Mouse (Mus musculus) thymus, adult 18-20 months (tissue): ENCODE results near the gene Ints5.
A peak's percentile ranks its signal among the peaks of the same experiment; 100 is the strongest.
"Not testable (repeated sequence)": the region's sequence is repeated elsewhere in the genome, so short reads cannot be mapped to it uniquely, and the experiment has no call there.

ENCODE experiments used
- DNase-seq, 2 experiments: peaks; one replicate each; pipeline ENCODE4 v3.0.0; 2022; ENCODE audit warnings: mixed read lengths in 2 of 2

The Ints5 gene

DNA sequence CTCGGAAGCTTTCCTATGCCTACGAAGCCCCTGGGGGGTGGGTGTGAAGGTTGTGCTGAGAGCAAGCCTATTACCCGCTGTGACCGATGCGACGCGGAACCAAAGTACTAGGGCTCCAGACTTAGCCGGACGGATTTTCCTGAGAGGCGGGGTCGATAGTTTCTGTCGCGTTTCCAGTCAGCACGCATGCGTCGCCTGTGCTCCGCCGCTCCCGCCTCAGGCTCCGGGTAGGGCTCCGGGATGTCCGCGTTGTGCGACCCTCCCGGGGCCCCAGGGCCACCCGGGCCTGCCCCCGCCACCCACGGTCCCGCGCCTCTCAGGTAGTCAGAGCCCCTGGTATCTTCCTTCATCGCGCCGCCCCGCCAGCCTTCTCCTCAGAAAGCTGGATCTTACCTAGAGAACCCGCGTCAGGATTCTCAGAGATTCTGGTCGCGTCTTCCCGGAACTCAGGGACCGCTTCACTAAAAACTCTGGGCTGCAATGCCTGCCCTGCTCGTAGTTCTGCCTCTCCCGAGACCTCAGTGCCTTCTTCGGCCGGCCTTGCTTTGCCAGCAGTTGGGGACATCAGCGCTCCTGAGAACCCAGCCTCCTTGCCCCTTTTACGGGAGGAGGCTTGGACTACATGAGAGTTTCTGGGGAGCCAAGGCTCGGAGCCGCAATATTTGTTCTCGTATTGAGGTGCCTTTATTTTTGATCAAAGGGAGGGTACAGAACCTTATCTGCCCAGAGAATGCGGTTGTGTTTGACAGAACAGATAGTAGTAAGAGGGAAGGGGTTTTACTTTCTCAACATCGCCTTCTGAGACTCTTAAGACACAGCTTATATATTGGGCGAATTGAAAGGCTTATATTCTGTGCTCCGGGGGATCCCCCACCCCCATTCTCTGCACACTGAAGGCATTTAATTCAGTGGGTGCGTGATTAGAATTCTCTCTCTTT lies at the start of gene Ints5:
Ints5 (plus strand) TSS at position 177 of the 938 bp plus-strand sequence.
- DNase-seq = peak; percentile 68 to 79

GRCm38 (mm10) chr19:8844371-8845129 lies 48.3 kb upstream of the Ints5 start:
- peak; percentile 18 to 45 for DNase-seq

DNA sequence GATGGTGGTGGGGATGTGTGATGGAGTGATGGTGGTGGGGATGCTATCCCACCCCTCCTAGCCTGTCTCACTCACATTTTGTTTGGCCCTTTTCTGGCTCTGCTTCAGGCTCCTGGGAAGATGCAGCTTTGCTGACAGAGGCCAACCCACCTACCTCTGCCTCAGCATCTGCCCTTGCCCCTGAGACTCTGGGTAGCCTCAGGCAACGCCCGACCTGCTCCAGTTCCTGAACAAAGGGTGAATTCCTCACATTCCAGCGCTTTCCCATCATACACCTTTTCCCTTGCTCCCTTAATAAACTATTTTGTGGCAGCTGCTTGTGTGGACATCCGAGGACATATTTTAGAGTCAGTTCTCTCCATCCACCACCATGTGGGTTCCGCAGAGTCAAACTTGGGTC lies 44.4 kb upstream of the Ints5 start:
- no peak for DNase-seq

GRCm38 (mm10) chr19:8850402-8850901 lies 42.4 kb upstream of the Ints5 start, which contains the start of gene Lrrn4cl:
TSS of gene Lrrn4cl (plus strand) at chr19:8850768.
- DNase-seq = no peak

GRCm38 (mm10) chr19:8851639-8852038 lies 41.2 kb upstream of the Ints5 start:
- no peak for DNase-seq

- DNase-seq = no peak
Measured at GRCm38 (mm10) chr19:8852236-8852928, 40.4 kb upstream of the Ints5 start.

DNA sequence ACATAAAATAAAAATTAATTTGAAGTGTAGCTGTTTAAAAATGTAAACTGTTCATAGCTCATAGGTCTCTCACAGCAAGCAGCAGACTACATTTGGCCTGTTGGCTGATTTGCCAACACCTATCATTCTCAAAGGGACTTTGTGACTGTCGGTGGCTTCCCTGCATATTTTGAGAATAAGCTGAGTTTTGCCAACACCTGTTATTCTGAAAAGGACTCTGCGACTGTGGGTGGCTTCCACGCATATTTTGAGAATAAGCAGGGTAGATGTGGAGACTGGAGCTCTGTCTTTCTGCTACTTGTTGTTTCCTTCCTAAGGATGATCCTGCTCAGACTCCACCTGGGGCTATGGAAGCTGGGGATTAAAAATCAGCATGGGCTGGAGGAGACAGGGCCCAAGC lies 39.7 kb upstream of the Ints5 start:
- no peak for DNase-seq

GRCm38 (mm10) chr19:8857689-8858088 lies 35.1 kb upstream of the Ints5 start:
- no peak for DNase-seq

GRCm38 (mm10) chr19:8859018-8859417 lies 33.8 kb upstream of the Ints5 start:
- DNase-seq = peak; percentile 13 to 28

GRCm38 (mm10) chr19:8864265-8864664 lies 28.5 kb upstream of the Ints5 start:
- DNase-seq = no peak

GRCm38 (mm10) chr19:8870381-8870780 lies 22.4 kb upstream of the Ints5 start:
- not testable (repeated sequence) for DNase-seq

GRCm38 (mm10) chr19:8870838-8871237 lies 22.0 kb upstream of the Ints5 start:
- DNase-seq = no peak

DNA sequence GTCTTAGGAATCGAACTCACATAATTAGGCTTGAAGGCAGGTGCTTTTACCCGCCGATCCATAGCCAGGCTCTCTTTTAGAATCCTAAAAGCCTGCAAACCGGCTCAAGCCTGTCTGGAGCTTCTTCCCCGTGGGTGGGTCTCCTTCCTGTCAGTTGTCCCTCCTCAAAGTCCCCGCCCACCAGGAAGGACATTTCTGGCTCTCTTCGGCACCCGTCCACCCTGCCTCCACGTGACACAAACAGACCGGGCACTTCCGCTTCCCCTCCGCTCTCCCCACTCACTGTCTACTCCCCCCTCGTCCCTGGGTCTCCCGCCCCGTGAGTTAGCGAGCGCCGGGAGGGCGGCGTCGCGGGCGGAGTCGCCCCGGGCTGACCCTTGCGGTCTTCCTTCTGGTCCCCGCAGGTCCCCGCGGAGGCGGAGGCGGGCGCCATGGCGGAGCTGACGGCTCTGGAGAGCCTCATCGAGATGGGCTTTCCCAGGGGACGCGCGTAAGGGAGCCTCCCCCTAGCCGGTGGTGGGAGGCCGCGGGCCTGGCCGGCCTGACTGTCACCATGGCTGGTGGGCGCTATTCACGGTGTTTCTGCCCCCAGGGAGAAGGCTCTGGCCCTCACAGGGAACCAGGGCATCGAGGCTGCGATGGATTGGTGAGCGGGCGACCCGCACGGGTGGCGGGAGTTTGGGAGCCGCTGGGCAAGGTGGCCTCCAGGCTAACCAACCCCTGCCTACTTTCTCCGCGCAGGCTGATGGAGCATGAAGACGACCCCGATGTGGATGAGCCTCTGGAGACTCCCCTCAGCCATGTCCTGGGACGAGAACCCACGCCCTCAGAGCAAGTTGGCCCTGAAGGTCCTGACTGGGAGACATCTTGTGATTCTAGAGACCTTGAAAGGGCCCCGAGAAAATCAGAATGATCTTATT lies 21.3 kb upstream of the Ints5 start, which contains the start of gene Ubxn1:
Ubxn1 (plus strand) TSS at position 230 of the 920 bp plus-strand sequence.
- peak; percentile 97 to 98 for DNase-seq

DNA sequence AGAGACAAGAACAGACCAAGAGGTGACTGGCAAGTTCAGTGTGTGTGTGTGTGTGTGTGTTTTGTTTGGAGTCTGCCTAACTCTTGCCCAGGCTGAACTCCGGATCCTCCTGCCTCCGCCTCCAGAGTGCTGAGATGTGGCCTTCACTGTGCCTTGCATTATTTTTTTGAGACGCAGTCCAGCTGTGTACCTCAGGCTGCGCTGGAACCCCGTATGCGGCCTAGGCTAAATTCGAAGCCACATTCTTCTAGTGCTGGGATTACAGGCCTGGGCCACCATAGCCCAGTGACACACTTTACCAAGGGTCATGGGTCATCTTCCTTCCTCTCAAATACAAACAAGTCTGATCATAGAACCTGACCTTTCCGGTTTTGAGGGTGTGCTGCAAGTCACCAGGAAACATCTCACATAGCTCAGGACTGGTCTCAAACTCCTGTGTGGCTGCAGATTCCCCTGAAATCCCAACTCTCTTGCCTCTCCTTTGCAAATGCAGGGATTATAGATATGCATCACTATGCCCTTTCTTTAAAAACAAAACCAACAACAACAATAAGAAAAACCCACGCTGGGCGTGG lies 20.5 kb upstream of the Ints5 start:
- DNase-seq = no peak

DNA sequence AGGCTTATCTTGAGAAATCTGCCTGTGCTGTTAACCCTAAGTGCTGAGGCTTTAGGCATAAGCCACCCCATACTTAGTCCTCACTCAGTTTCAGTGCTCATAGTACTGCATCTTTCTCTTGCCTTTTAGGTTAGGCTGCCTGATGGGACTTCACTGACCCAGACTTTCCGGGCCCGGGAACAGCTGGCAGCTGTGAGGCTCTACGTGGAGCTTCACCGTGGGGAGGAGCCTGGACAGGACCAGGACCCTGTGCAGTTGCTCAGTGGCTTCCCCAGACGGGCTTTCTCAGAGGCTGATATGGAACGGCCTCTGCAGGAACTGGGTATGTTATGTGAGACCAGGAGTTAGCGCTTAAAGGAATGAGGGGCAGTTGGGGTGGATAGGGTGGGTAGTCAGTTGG lies 17.8 kb upstream of the Ints5 start:
- no peak for DNase-seq

- peak; percentile 84 to 89 for DNase-seq
Measured at GRCm38 (mm10) chr19:8880311-8881033, 12.3 kb upstream of the Ints5 start, which contains the start of gene Uqcc3. TSS of gene Uqcc3 (minus strand) at chr19:8880923.

- no peak for DNase-seq
Measured at GRCm38 (mm10) chr19:8881034-8881392, 11.8 kb upstream of the Ints5 start.

DNA sequence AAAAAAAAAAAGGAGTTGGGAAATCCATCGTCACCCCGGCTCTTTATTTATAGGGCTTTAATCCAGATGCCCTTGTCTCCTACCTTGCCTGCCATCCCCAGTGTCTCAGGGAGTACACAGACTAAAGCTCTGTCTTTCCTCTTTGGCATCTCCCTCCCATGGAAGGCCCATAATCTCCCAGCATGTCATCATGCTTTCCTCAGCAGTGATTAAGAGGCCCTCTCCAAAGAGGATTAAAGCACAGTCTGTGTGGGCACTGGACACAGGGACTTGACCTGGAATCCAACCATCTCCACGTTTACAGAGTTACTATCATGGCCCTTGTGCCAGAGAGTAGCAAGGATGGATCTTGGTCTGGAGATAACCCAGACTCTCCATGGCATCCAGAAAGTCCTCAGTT lies 9.2 kb upstream of the Ints5 start, which contains the start of the genes Lbhd1 and Gm49403:
Lbhd1 (plus strand) TSS at position 117 of the 400 bp plus-strand sequence.
Gm49403 (plus strand) TSS at position 315 of the 400 bp plus-strand sequence.
- DNase-seq = no peak

- no peak for DNase-seq
Measured at GRCm38 (mm10) chr19:8886916-8887584, 5.8 kb upstream of the Ints5 start.
